Mouse (Mus musculus) CH12.LX (cell line): ENCODE results near the gene Otud5.
A peak's percentile ranks its signal among the peaks of the same experiment; 100 is the strongest.

Experiments
- BHLHE40 ChIP-seq: IDR thresholded peaks from 2 replicates; pipeline ENCODE4 v1.6.1; 2011; ENCODE audit warnings: mild to moderate bottlenecking, low read depth, low read length, improper control_type of control experiment
- CHD1 ChIP-seq: IDR thresholded peaks from 2 replicates; pipeline ENCODE4 v1.6.1; 2012; ENCODE audit warnings: low read depth, low read length, improper control_type of control experiment, inconsistent platforms
- CTCF ChIP-seq, 2 experiments: IDR thresholded peaks in 1 of 2; conservative IDR thresholded peaks in 1 of 2; 2 replicates each; pipeline ENCODE4 v1.5.1; 2011 to 2012; ENCODE audit warnings: low read depth in 2 of 2, low read length in 2 of 2, improper control_type of control experiment in 1 of 2, inconsistent platforms in 1 of 2, mild to moderate bottlenecking in 1 of 2, moderate library complexity in 1 of 2
- JUN ChIP-seq: IDR thresholded peaks from 2 replicates; pipeline ENCODE4 v1.6.1; 2011; ENCODE audit warnings: low read depth, mild to moderate bottlenecking, low read length, improper control_type of control experiment, moderate library complexity; ENCODE audit not compliant: insufficient read depth
- MAX ChIP-seq: IDR thresholded peaks from 2 replicates; pipeline ENCODE4 v1.6.1; 2011; ENCODE audit warnings: low read length, improper control_type of control experiment
- POLR2A ChIP-seq: IDR thresholded peaks from 2 replicates; pipeline ENCODE4 v1.6.1; 2011; ENCODE audit warnings: low read depth, mild to moderate bottlenecking, improper control_type of control experiment, low read length
- SIN3A ChIP-seq: IDR thresholded peaks from 2 replicates; pipeline ENCODE4 v1.6.1; 2012; ENCODE audit warnings: low read length, improper control_type of control experiment, inconsistent platforms
- ZNF384 ChIP-seq: IDR thresholded peaks from 2 replicates; pipeline ENCODE4 v1.6.1; 2012; ENCODE audit warnings: low read depth, low read length, improper control_type of control experiment, inconsistent platforms

- TF ChIP-seq CTCF (conservative IDR thresholded peaks at IDR 0.05 in 1 of 2, IDR thresholded peaks at IDR 0.05 in 1 of 2; ENCODE audit: low read depth in 2 of 2, low read length in 2 of 2) (no peak), JUN (no peak), MAX (no peak), BHLHE40 (0 out of 2 replicates have a peak, but pooled peaks have one; percentile 17), POLR2A (no peak), CHD1 (no peak), ZNF384 (no peak), SIN3A (no peak)
Observed at GRCm38 (mm10) chrX:7869826-7870225, 28.7 kb downstream of the Otud5 start.
